Mouse (Mus musculus) small intestine, adult 2 months (tissue): ENCODE measurements around the gene Dnajb1. TPM values are rescaled to one million over a fixed set of nuclear protein-coding genes. Genes with fewer than 3 reads are reported as not detected.

ENCODE experiments used
- H3K27ac ChIP-seq: fragments of 200-500 bp; 2 replicates; pipeline ENCODE4 v1.5.1; 2012; ENCODE audit warnings: low read depth, low read length, control low read depth, inconsistent platforms; ENCODE audit not compliant: insufficient read depth
- H3K27me3 ChIP-seq: fragments of 200-500 bp; 2 replicates; pipeline ENCODE4 v1.6.1; 2012; ENCODE audit warnings: mild to moderate bottlenecking, moderate library complexity, low read length, inconsistent platforms; ENCODE audit not compliant: control insufficient read depth, insufficient read depth
- H3K36me3 ChIP-seq: fragments of 200-500 bp; 2 replicates; pipeline ENCODE4 v1.6.1; 2012; ENCODE audit warnings: mild to moderate bottlenecking, low read length, control low read depth, inconsistent platforms; ENCODE audit not compliant: control insufficient read depth, insufficient read depth
- H3K4me1 ChIP-seq: fragments of 200-500 bp; 2 replicates; pipeline ENCODE4 v1.6.1; 2012; ENCODE audit warnings: low read length, inconsistent platforms, mixed read lengths; ENCODE audit not compliant: control insufficient read depth, insufficient read depth, insufficient read length
- H3K4me3 ChIP-seq: fragments of 200-500 bp; 2 replicates; pipeline ENCODE4 v1.5.1; 2012; ENCODE audit warnings: low read depth, mild to moderate bottlenecking, control low read depth, inconsistent platforms, low read length, moderate library complexity
- CTCF ChIP-seq: fragments of 200-500 bp; IDR thresholded peaks from 2 replicates; pipeline ENCODE4 v1.5.1; 2012; ENCODE audit warnings: low read depth, mild to moderate bottlenecking, control low read depth, inconsistent platforms, low read length, moderate library complexity, mixed read lengths; ENCODE audit not compliant: insufficient replicate concordance, insufficient read length; ENCODE audit errors: extremely low read depth
- POLR2A ChIP-seq: fragments of 200-500 bp; IDR thresholded peaks from 2 replicates; pipeline ENCODE4 v1.6.1; 2012; ENCODE audit warnings: low read depth, mild to moderate bottlenecking, control low read depth, inconsistent platforms, low read length, moderate library complexity
- WGBS: fragments of 180-500 bp; shearing (Covaris S2); methylation state at CpG from one replicate; pipeline ENCODE4 v1.1.7; 2018; 5-methylcytosine and 5-hydroxymethylcytosine counted together
- polyA plus RNA-seq: library from polyadenylated mRNA; depleted of rRNA; stranded (reverse); fragments of >200 nt; gene quantifications from 2 replicates; pipeline ENCODE4 v1.2.3, GENCODE M21; 2012

Gene Dnajb1
- polyA plus RNA-seq, 1 experiment, result 34.0 TPM

DNA sequence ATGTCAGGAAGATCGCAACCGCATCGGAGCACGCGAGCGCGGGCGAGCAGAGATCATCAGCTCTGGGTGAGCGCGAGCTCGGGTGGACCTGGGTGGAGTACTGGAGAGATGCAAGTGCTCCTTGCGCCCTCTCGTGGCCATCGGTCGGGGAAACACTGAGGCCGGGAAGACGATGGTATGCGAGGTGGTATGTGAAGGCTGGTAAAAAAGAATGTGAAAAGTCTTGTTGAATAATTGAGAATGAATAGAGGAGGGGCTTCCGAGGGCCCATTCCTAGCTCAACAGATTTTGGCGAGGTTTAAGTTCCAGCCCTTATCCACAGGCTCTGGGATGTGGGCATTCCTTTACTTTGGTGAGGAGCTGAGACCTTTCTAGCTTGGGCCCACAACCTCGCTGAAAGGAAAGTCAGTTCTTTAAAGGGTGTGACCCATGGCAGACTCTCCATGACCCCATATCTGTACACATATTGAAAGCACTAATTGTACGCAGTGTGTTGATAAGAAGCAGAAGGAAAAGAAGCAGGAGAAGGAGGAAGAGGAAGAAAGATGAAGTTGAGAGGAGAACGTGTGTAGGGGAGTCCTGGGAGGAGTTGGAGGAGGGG lies 14.5 kb downstream of the Dnajb1 start:
- no peak for TF ChIP-seq POLR2A
- TF ChIP-seq CTCF, result peak; percentile 88
- no peak overlapping the region for H3K27ac ChIP-seq
- H3K4me3 ChIP-seq, result peak overlapping the region; percentile 48
- H3K4me1 ChIP-seq, result peaks cover 2% of the 10 kb centered on the region
- WGBS, result 4% methylated on average over 23 of the region's 23 CpGs
- H3K36me3 ChIP-seq, result no peaks in the 10 kb centered on the region
- H3K27me3 ChIP-seq, result no peaks in the 10 kb centered on the region

DNA sequence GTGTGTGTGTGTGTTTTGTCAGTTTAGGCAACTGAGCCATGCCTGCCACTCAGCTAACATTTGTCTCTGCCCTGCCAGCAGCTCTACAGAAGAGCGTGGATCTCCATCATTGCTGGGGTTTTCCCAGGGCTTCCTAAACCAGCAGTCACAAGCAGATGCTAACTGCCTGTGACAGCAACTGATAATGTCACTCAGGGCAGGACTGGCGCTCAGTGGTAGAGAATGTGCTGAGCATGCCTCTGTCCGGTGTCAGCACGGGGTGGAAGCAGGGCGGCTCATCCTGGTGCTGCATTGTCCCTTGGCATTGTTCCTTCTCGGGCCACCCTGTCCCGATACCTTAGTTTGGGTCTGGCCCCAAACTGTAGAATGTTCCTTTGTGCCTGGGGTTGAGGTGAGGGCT lies 15.6 kb downstream of the Dnajb1 start:
- no peak overlapping the region for H3K4me3 ChIP-seq
- TF ChIP-seq CTCF, result no peak
- H3K36me3 ChIP-seq, result no peaks in the 10 kb centered on the region
- no peak overlapping the region for H3K27ac ChIP-seq
- whole genome bisulfite sequencing, result 91% methylated on average over 7 of the region's 7 CpGs
- peaks cover 2% of the 10 kb centered on the region for H3K4me1 ChIP-seq
- no peaks in the 10 kb centered on the region for H3K27me3 ChIP-seq

DNA sequence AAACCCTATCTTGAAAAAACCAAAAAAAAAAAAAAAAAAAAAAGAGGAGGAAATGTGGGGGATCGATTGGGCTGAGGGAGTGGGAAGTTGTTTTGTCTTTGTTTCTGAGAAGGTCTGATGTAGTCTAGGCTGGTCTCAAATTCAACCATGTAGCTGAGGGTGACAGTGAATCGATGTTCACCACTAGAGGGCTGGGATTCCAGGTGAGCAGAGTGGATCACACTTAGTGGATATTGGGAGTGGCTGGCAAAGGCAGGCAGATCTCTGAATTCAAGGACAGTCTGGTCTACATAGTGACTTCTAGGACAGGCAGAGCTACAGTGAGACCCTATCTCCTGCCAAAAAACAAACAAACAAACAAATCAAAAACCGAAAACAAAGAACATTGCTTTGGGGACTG lies 16.7 kb downstream of the Dnajb1 start:
- no peak overlapping the region for H3K27ac ChIP-seq
- WGBS, result 27% methylated on average over 3 of the region's 3 CpGs
- peak; percentile 54; the same call in 1 of the 2 replicates for TF ChIP-seq CTCF
- no peak for TF ChIP-seq POLR2A

DNA sequence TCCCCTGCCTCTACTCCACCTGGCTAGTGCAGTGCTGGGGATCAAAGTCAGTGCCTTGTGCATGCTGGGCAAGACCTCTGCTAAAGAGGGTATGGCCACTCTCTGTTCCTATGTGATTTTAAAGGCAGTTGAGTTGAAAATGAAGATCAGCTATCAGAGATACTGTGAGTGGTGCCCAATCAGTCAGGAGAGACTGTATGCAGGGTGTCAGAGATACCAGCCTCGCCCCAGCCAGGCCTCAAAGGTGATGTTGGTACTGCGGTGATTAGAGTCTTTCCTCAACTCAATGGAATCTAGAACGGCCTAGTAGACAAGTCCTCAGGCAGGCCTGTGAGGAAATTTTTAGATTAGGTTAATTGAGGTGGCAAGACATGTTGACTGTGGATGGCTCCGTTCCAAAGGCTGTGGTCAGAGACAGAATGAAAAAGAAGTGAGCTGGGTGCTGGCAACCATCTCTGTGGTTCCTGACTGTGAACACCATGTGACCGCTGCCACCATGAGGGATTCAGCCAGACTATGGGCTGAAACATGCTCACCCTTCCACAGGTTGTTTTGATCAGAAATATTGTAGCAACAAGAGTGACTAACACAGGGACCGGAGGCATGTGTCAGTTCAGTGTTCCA lies 17.8 kb downstream of the Dnajb1 start:
- Histone ChIP-seq H3K27me3 (no peaks in the 10 kb centered on the region), H3K4me3 (no peak overlapping the region), H3K36me3 (no peaks in the 10 kb centered on the region), H3K27ac (no peak overlapping the region), H3K4me1 (peaks cover 2% of the 10 kb centered on the region)
- TF ChIP-seq CTCF, result no peak
- WGBS, result 80% methylated on average over 6 of the region's 6 CpGs

More for the DNA sequence above, 16.7 kb downstream of the Dnajb1 start:
- no peaks in the 10 kb centered on the region for H3K27me3 ChIP-seq
- no peak overlapping the region for H3K4me3 ChIP-seq
- peaks cover 2% of the 10 kb centered on the region for H3K4me1 ChIP-seq
- H3K36me3 ChIP-seq, result no peaks in the 10 kb centered on the region

DNA sequence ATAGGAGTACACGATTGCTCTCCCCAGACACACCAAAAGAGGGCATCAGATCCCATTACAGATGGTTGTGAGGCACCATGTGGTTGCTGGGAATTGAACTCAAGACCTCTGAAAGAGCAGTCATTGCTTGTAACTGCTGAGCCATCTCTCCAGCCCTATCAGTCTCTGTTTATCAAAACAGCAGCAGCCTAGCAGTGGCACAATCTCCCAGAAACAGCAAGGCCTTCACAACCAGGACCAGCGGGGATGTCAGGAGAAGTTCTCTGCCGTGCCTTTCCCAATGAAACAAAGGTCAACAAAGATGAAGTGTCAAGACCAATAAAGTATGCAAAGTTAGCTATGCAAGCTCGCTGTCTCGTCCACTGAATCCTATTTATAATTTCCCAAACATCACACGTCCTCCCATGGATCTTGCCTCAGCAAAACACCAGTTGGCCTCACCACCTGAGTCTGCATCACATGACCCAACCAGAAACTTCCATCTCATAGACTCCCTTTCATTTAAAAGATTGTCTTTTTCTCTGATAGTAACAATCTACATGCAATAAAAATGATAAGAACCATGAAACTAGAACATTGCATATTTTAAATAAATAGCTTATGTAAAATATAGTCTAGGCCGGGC lies 24.2 kb downstream of the Dnajb1 start:
- no peaks in the 10 kb centered on the region for H3K4me1 ChIP-seq
- WGBS, result 64% methylated on average over 7 of the region's 7 CpGs
- no peak overlapping the region for H3K4me3 ChIP-seq
- no peak overlapping the region for H3K27ac ChIP-seq
- TF ChIP-seq POLR2A, result no peak
- TF ChIP-seq CTCF, result no peak
- H3K36me3 ChIP-seq, result no peaks in the 10 kb centered on the region
- H3K27me3 ChIP-seq, result no peaks in the 10 kb centered on the region

DNA sequence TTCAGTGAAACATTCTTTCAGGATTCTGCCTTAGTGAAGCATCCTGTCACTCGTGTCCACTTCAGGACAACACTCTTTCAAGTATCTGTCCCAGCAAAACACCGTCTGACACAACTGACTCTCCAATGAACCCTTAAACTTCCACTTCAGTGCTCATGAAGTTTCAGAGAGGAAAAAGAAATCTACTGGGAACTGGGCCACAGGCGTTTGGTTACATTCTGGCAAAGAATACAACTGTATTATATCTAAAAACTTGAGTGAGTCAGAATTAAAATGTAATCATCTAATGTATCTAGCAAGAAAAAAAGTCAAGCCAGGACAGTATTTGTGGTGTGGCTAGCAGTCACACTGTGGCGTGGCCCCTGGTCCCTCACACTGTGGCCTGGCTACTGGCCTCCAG lies 30.9 kb downstream of the Dnajb1 start:
- H3K27ac ChIP-seq, result no peak overlapping the region
- no peaks in the 10 kb centered on the region for H3K4me1 ChIP-seq
- H3K4me3 ChIP-seq, result no peak overlapping the region
- 72% methylated on average over 4 of the region's 4 CpGs for WGBS
- no peaks in the 10 kb centered on the region; the same call in 1 of the 2 replicates for H3K27me3 ChIP-seq
- TF ChIP-seq POLR2A, result no peak
- TF ChIP-seq CTCF, result no peak
- no peaks in the 10 kb centered on the region for H3K36me3 ChIP-seq

DNA sequence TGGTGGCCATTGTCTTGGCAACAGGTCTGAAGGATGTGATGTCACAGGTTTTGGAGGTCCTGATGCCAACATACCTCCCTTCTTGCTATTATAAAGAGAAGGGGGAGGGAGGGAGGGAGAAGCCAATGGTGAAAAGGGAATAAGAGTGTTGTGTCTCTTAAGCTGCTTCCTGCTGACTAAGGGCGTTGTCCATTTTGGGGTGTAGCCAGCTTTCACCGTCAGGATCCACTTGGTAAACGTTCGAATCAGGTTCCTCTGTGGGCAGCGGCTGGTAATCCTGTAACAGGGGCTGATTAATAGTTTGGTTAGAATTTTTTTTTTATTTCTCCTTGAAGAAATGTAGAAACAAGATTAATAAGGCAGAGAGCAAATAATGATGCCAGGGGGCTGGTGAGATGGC lies 31.7 kb downstream of the Dnajb1 start:
- TF ChIP-seq POLR2A, result no peak
- no peak for TF ChIP-seq CTCF
- H3K4me1 ChIP-seq, result no peaks in the 10 kb centered on the region
- 24% methylated on average over 5 of the region's 5 CpGs for WGBS
- no peak overlapping the region for H3K27ac ChIP-seq
- no peaks in the 10 kb centered on the region for H3K36me3 ChIP-seq
- no peak overlapping the region for H3K4me3 ChIP-seq
- no peaks in the 10 kb centered on the region; the same call in 1 of the 2 replicates for H3K27me3 ChIP-seq
